Mouse (Mus musculus) myocyte (in vitro differentiated cells): ENCODE measurements at regions not wholly inside any gene's neighbourhood (a gene's known extent, or its start where the extent isn't known, plus 50 kb on each side); places are given as distances from the start of the nearest gene placed in this dataset.

Experiments used
- H3K27me3 ChIP-seq: one replicate; pipeline ENCODE4 v1.6.1; 2011; ENCODE audit not compliant: control insufficient read depth, insufficient read depth, insufficient read length
- H3K36me3 ChIP-seq: one replicate; pipeline ENCODE4 v1.6.1; 2011; ENCODE audit not compliant: control insufficient read depth, insufficient read depth
- H3K4me2 ChIP-seq: one replicate; pipeline ENCODE4 v1.6.1; 2011; ENCODE audit warnings: low read depth, control low read depth
- H3K4me3 ChIP-seq: one replicate; pipeline ENCODE4 v1.5.1; 2011; ENCODE audit warnings: mild to moderate bottlenecking, control low read depth, moderate library complexity
- H3K79me2 ChIP-seq: one replicate; pipeline ENCODE4 v1.6.1; 2011; ENCODE audit not compliant: control insufficient read depth, insufficient read depth
- H3ac ChIP-seq: one replicate; pipeline ENCODE4 v1.6.1; 2011; ENCODE audit not compliant: control insufficient read depth, insufficient read length
- CEBPB ChIP-seq: IDR thresholded peaks from 2 replicates; pipeline ENCODE4 v1.6.1; 2011; ENCODE audit warnings: mild to moderate bottlenecking, moderate library complexity; ENCODE audit not compliant: poor library complexity, insufficient read depth, severe bottlenecking
- E2F4 ChIP-seq: IDR thresholded peaks from one replicate; pipeline ENCODE4 v1.6.1; 2011; ENCODE audit warnings: mild to moderate bottlenecking, control low read depth, moderate library complexity; ENCODE audit not compliant: insufficient read depth
- MAX ChIP-seq: IDR thresholded peaks from one replicate; pipeline ENCODE4 v1.6.1; 2011; ENCODE audit warnings: low read depth, mild to moderate bottlenecking, control low read depth
- MYOD1 ChIP-seq, 3 experiments: IDR thresholded peaks; one replicate each; pipeline ENCODE4 v1.6.1; 2011; ENCODE audit warnings: control low read depth in 2 of 3, low read depth in 2 of 3, mild to moderate bottlenecking in 2 of 3, moderate library complexity in 1 of 3; ENCODE audit not compliant: insufficient read length in 2 of 3, control insufficient read depth in 1 of 3
- MYOG ChIP-seq, 3 experiments: IDR thresholded peaks; one replicate each; pipeline ENCODE4 v1.6.1; 2011; ENCODE audit warnings: control low read depth in 2 of 3, low read depth in 2 of 3, mild to moderate bottlenecking in 2 of 3; ENCODE audit not compliant: insufficient read length in 2 of 3, control insufficient read depth in 1 of 3, insufficient read depth in 1 of 3
- POLR2A ChIP-seq: IDR thresholded peaks from one replicate; pipeline ENCODE4 v1.6.1; 2011; ENCODE audit warnings: low read depth, mild to moderate bottlenecking, control low read depth, moderate library complexity; ENCODE audit not compliant: insufficient read length
- POLR2AphosphoS2 ChIP-seq: IDR thresholded peaks from one replicate; pipeline ENCODE4 v1.6.1; 2011; ENCODE audit warnings: low read depth, control low read depth; ENCODE audit not compliant: insufficient read length
- REST ChIP-seq: IDR thresholded peaks from one replicate; pipeline ENCODE4 v1.6.1; 2011; ENCODE audit warnings: mild to moderate bottlenecking, control low read depth, moderate library complexity; ENCODE audit not compliant: insufficient read depth, insufficient read length
- SRF ChIP-seq: IDR thresholded peaks from one replicate; pipeline ENCODE4 v1.6.1; 2011; ENCODE audit warnings: low read depth; ENCODE audit not compliant: control insufficient read depth, insufficient read length
- TCF12 ChIP-seq: IDR thresholded peaks from one replicate; pipeline ENCODE4 v1.6.1; 2011; ENCODE audit warnings: mild to moderate bottlenecking, control low read depth; ENCODE audit not compliant: poor library complexity, insufficient read depth, severe bottlenecking
- TCF3 ChIP-seq: IDR thresholded peaks from one replicate; pipeline ENCODE4 v1.6.1; 2011; ENCODE audit warnings: low read depth, control low read depth; ENCODE audit not compliant: insufficient read length
- USF1 ChIP-seq: IDR thresholded peaks from one replicate; pipeline ENCODE4 v1.6.1; 2011; ENCODE audit warnings: low read depth, mild to moderate bottlenecking, control low read depth, moderate library complexity

GRCm38 (mm10) chr12:27670190-27670589 is 327.8 kb upstream of the Sox11 start:
- H3K79me2 ChIP-seq = no peaks in the 10 kb centered on the region
- no peak for TF ChIP-seq MAX
- no peak for TF ChIP-seq POLR2AphosphoS2
- no peak for TF ChIP-seq E2F4
- no peak for TF ChIP-seq SRF
- TF ChIP-seq CEBPB = no peak
- TF ChIP-seq TCF12 = no peak
- TF ChIP-seq TCF3 = no peak
- no peak for TF ChIP-seq POLR2A
- no peak for TF ChIP-seq MYOD1 (IDR thresholded peaks at IDR 0.05; ENCODE audit: control insufficient read depth in 1 of 3, insufficient read length in 2 of 3, low read depth in 2 of 3)
- no peak for TF ChIP-seq MYOG (IDR thresholded peaks at IDR 0.05; ENCODE audit: control insufficient read depth in 1 of 3, insufficient read depth in 1 of 3, insufficient read length in 2 of 3, low read depth in 2 of 3)
- no peak for TF ChIP-seq USF1
- no peak for TF ChIP-seq REST
- no peak overlapping the region for H3ac ChIP-seq
- no peaks in the 10 kb centered on the region for H3K36me3 ChIP-seq
- no peak overlapping the region for H3K4me3 ChIP-seq
- H3K27me3 ChIP-seq = no peaks in the 10 kb centered on the region
- H3K4me2 ChIP-seq = no peak overlapping the region

- Histone ChIP-seq H3K79me2 (no peaks in the 10 kb centered on the region), H3K27me3 (no peaks in the 10 kb centered on the region), H3K4me2 (no peak overlapping the region), H3ac (no peak overlapping the region), H3K4me3 (no peak overlapping the region), H3K36me3 (no peaks in the 10 kb centered on the region)
- TF ChIP-seq MAX (no peak), CEBPB (no peak), TCF3 (no peak), MYOG (IDR thresholded peaks at IDR 0.05; ENCODE audit: control insufficient read depth in 1 of 3, insufficient read depth in 1 of 3, insufficient read length in 2 of 3, low read depth in 2 of 3) (no peak), USF1 (no peak), E2F4 (no peak)
These were observed 327.2 kb upstream of the Sox11 start for GRCm38 (mm10) chr12:27669542-27669941.

DNA sequence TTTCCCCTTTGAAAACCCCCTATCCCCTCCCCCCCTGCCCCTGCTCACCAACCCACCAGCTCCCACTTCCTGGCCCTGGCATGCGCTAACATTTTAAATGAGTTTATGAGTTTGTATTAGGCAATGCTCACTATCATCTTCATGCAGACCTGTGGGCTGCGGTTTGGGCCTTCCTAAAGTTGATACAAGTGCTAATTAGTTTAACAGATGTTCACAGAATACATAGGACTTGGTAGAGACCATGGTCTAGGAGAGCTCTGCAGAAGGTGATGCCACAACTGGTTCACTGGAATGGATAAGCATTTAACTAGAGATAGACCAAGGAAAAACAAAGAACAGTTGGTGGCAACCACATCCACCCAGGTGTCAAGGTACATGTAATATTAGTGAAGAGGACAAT is 324.1 kb upstream of the Sox11 start:
- H3ac ChIP-seq = no peak overlapping the region
- no peak for TF ChIP-seq POLR2AphosphoS2
- no peaks in the 10 kb centered on the region for H3K36me3 ChIP-seq
- no peak overlapping the region for H3K4me2 ChIP-seq
- H3K4me3 ChIP-seq = no peak overlapping the region
- no peaks in the 10 kb centered on the region for H3K27me3 ChIP-seq
- H3K79me2 ChIP-seq = no peaks in the 10 kb centered on the region

DNA sequence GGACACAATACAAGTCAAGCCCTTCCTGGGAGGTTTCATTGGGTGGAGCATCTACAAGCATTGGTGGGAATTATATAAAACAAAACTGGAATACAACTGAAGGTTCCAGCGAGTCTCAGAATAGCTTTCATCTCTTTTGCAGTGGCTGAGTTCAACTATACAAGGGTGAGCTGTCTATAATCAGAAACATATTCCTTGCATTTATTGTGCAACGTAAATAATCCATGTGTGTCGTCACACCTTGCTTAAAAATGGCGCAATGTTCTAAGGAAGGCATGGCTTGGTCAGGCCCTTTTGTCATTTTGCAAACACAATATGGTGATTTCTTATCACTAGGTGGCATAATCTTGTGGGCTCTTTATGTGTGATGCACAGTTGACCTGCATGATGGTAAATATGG is 320.8 kb upstream of the Sox11 start:
- Histone ChIP-seq H3K27me3 (no peaks in the 10 kb centered on the region), H3K4me2 (no peak overlapping the region), H3K79me2 (no peaks in the 10 kb centered on the region), H3K4me3 (no peak overlapping the region), H3ac (no peak overlapping the region), H3K36me3 (no peaks in the 10 kb centered on the region)
- TF ChIP-seq E2F4 = no peak
- TF ChIP-seq MAX = no peak
- TF ChIP-seq POLR2AphosphoS2 = no peak
- no peak for TF ChIP-seq CEBPB
- no peak for TF ChIP-seq REST
- no peak for TF ChIP-seq USF1
- no peak for TF ChIP-seq SRF
- no peak for TF ChIP-seq POLR2A
- TF ChIP-seq MYOG (IDR thresholded peaks at IDR 0.05; ENCODE audit: control insufficient read depth in 1 of 3, insufficient read depth in 1 of 3, insufficient read length in 2 of 3, low read depth in 2 of 3) = no peak
- TF ChIP-seq MYOD1 (IDR thresholded peaks at IDR 0.05; ENCODE audit: control insufficient read depth in 1 of 3, insufficient read length in 2 of 3, low read depth in 2 of 3) = no peak
- no peak for TF ChIP-seq TCF3

DNA sequence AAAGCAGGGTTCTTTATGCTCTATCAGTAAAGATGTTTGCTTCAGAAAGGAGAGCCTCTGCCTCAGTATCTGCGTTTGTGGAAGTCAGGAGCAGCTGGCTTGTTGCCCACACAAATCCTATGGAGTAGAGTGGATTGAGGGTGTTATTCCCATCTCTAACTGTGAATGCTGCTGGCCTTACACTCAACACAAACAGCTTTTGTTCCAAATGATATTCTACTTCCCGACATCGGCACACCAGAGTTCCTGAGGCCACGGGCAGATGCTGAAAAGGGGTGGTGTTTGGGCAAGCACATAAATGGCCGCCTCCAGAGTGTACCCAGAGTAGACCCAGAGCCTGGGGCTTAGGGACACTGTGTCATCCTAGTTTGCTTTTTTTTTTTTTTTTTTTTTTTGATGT is 320.3 kb upstream of the Sox11 start:
- Histone ChIP-seq H3K27me3 (no peaks in the 10 kb centered on the region), H3K79me2 (no peaks in the 10 kb centered on the region), H3ac (no peak overlapping the region), H3K36me3 (no peaks in the 10 kb centered on the region), H3K4me2 (no peak overlapping the region), H3K4me3 (no peak overlapping the region)
- TF ChIP-seq MYOG (IDR thresholded peaks at IDR 0.05; ENCODE audit: control insufficient read depth in 1 of 3, insufficient read depth in 1 of 3, insufficient read length in 2 of 3, low read depth in 2 of 3) (no peak), TCF3 (no peak), E2F4 (no peak), SRF (no peak), POLR2AphosphoS2 (no peak), USF1 (no peak), REST (no peak), CEBPB (no peak), TCF12 (no peak), MAX (no peak), POLR2A (no peak)
